Mouse (Mus musculus): ENCODE measurements around the gene Gm17428.

DNA sequence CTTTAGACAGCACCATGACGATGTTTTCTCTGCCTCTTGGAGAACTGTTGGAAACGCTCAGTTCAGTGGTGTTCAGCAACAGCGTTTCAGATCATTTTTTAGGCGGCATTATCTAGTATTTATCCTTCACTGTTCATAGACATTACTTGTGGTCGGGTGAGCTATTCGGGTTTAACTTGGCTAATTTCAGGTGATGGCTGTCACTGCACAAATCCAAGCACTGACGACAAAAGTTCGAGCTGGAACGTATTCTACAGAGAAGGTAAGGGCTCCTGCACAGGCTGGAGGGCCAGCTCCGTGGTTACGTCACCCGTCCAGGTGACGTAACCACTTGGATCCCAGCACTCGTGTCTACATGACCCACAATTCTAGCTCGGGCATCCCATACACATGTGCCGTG lies 40.1 kb downstream of the Gm17428 start:
- TF ChIP-seq CTCF (conservative IDR thresholded peaks at IDR 0.05 in 1 of 2, IDR thresholded peaks at IDR 0.05 in 1 of 2; ENCODE audit: low read depth in 2 of 2, low read length in 2 of 2) (no peak), SIN3A (IDR thresholded peaks at IDR 0.05; ENCODE audit: low read length) (no peak), HCFC1 (IDR thresholded peaks at IDR 0.05; ENCODE audit: low read depth, low read length) (no peak), ELF1 (IDR thresholded peaks at IDR 0.05; ENCODE audit: low read depth, low read length) (no peak), IRF4 (IDR thresholded peaks at IDR 0.05; ENCODE audit: low read depth, low read length) (no peak), EP300 (IDR thresholded peaks at IDR 0.05; ENCODE audit: low read length) (no peak), POLR2AphosphoS2 (IDR thresholded peaks at IDR 0.05; ENCODE audit: low read depth, low read length) (no peak), E2F4 (IDR thresholded peaks at IDR 0.05; ENCODE audit: insufficient replicate concordance, low read depth, low read length) (no peak), POLR2A (IDR thresholded peaks at IDR 0.05; ENCODE audit: low read depth, low read length) (no peak), ETS1 (conservative IDR thresholded peaks at IDR 0.05; ENCODE audit: low read depth, low read length) (no peak), GABPA (IDR thresholded peaks at IDR 0.05; ENCODE audit: insufficient replicate concordance, low read depth, low read length) (no peak), ZNF384 (IDR thresholded peaks at IDR 0.05; ENCODE audit: low read depth, low read length) (no peak)

All from CH12.LX (cell line).